Comparison of ENCODE assay signal across 8 mouse cellular contexts in the genomic region with DNA sequence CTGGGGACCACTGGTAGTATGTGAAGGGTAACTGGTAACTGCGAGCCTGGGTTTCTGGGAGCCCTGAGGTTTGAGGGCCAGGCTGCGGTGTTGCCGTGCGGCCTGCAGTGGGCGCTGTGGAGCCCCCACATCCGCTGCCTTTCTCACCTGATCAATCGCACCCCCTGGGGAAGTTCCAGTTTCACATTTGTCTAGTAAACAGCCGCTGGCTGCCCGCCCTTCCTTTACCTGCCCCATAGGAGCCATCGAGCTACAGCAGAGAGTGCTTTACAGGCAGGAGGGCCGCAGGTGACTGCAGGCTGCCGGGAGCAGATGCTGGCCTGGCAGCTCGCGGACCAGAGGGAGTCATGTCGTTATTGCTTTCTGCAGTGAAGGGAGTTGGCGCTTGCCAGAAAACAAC.
DNase-seq lines count a peak whose midpoint lies in the region; ATAC-seq and TF ChIP-seq lines count a peak whose summit lies in the region.

No protein-coding gene starts in this region.

- 7% methylated on average over 16 of the region's 16 CpGs for WGBS in forebrain, embryonic 11.5 days
- WGBS in heart, postnatal 0 days, result 8% methylated on average over 16 of the region's 16 CpGs
- WGBS in liver, embryonic 16.5 days (ENCODE audit: insufficient replicate concordance), result 2% methylated on average over 16 of the region's 16 CpGs
- WGBS in neural tube, embryonic 11.5 days, result 6% methylated on average over 16 of the region's 16 CpGs

- H3K27me3 ChIP-seq in forebrain, embryonic 11.5 days (ENCODE audit: control insufficient read depth, insufficient read depth, low read length), result no peaks in the 10 kb centered on the region
- peaks cover 42% of the 10 kb centered on the region for H3K27me3 ChIP-seq in heart, postnatal 0 days (ENCODE audit: control insufficient read depth, insufficient read depth, low read length)
- no peaks in the 10 kb centered on the region for H3K27me3 ChIP-seq in liver, embryonic 16.5 days (ENCODE audit: control insufficient read depth, insufficient read depth, low read depth, low read length)
- H3K27me3 ChIP-seq in neural tube, embryonic 11.5 days (ENCODE audit: control insufficient read depth, insufficient read depth, low read length), result no peaks in the 10 kb centered on the region

- TF ChIP-seq EP300 in heart, postnatal 0 days (IDR thresholded peaks at IDR 0.05; ENCODE audit: low read depth), result no peak

- no peak for ATAC-seq in forebrain, embryonic 11.5 days (replicated peaks; ENCODE audit: low FRiP score)
- ATAC-seq in heart, postnatal 0 days (ENCODE audit: insufficient read depth, low read depth), result no peak
- peak; percentile 50; the same call in 1 of the 2 replicates for ATAC-seq in liver, embryonic 16.5 days (ENCODE audit: low read depth)
- ATAC-seq in neural tube, embryonic 11.5 days (ENCODE audit: insufficient read depth, low FRiP score, low TSS enrichment), result no peak

- H3K36me3 ChIP-seq in forebrain, embryonic 11.5 days (ENCODE audit: control insufficient read depth, insufficient read depth, low read length), result no peaks in the 10 kb centered on the region
- H3K36me3 ChIP-seq in heart, postnatal 0 days (replicated peaks; ENCODE audit: control insufficient read depth, insufficient read depth, low read length), result no peaks in the 10 kb centered on the region
- no peaks in the 10 kb centered on the region for H3K36me3 ChIP-seq in liver, embryonic 16.5 days (ENCODE audit: control insufficient read depth, insufficient read depth)
- no peaks in the 10 kb centered on the region for H3K36me3 ChIP-seq in neural tube, embryonic 11.5 days (ENCODE audit: control insufficient read depth, insufficient read depth, low read length)

- H3K4me2 ChIP-seq in forebrain, embryonic 11.5 days (ENCODE audit: low read depth, low read length, severe bottlenecking), result peak overlapping the region; percentile 62
- H3K4me2 ChIP-seq in heart, postnatal 0 days (ENCODE audit: low read depth, low read length), result peak overlapping the region; percentile 62
- peak overlapping the region; percentile 54 for H3K4me2 ChIP-seq in liver, embryonic 16.5 days (ENCODE audit: low read depth, low read length)
- peak overlapping the region; percentile 44 for H3K4me2 ChIP-seq in neural tube, embryonic 11.5 days (ENCODE audit: low read depth)

- DNase-seq in CD8-positive naive resting alpha-beta T cell, adult 2 months (ENCODE audit: low read depth in 2 of 2, low spot score in 2 of 2), result peak; percentile 84 to 87
- peak; percentile 81 for DNase-seq in forebrain, embryonic 11.5 days (ENCODE audit: low spot score)
- peak; percentile 41 for DNase-seq in heart, postnatal 0 days (ENCODE audit: low spot score)
- peak; percentile 66 to 71 for DNase-seq in kidney, postnatal 25 days
- DNase-seq in neural tube, embryonic 11.5 days (ENCODE audit: low spot score), result peak; percentile 72
- DNase-seq in testis, postnatal 10 days (ENCODE audit: low spot score), result peak; percentile 77

- H3K9ac ChIP-seq in forebrain, embryonic 11.5 days (ENCODE audit: low read length), result peak overlapping the region; percentile 61
- no peak overlapping the region; the same call in 1 of the 2 replicates for H3K9ac ChIP-seq in heart, postnatal 0 days (replicated peaks; ENCODE audit: low read depth, low read length)
- peak overlapping the region; percentile 29; the same call in 1 of the 2 replicates for H3K9ac ChIP-seq in liver, embryonic 16.5 days (ENCODE audit: low read depth, low read length)
- peak overlapping the region; percentile 41 for H3K9ac ChIP-seq in neural tube, embryonic 11.5 days (ENCODE audit: low read length)

- no peaks in the 10 kb centered on the region for H3K9me3 ChIP-seq in forebrain, embryonic 11.5 days (ENCODE audit: control insufficient read depth, low read length)
- no peaks in the 10 kb centered on the region for H3K9me3 ChIP-seq in heart, postnatal 0 days (replicated peaks; ENCODE audit: control insufficient read depth, low read length)
- no peaks in the 10 kb centered on the region for H3K9me3 ChIP-seq in liver, embryonic 16.5 days (replicated peaks; ENCODE audit: control insufficient read depth, low read length)
- no peaks in the 10 kb centered on the region for H3K9me3 ChIP-seq in neural tube, embryonic 11.5 days (ENCODE audit: control insufficient read depth, low read length)

- peak; percentile 67 for TF ChIP-seq CTCF in heart, postnatal 0 days (IDR thresholded peaks at IDR 0.05; ENCODE audit: low read depth)

- no peak overlapping the region for H3K27ac ChIP-seq in brown adipose tissue, adult 24 weeks (replicated peaks; ENCODE audit: low read depth, low read length)
- H3K27ac ChIP-seq in forebrain, embryonic 11.5 days (ENCODE audit: low read depth, low read length), result no peak overlapping the region
- H3K27ac ChIP-seq in heart, postnatal 0 days (ENCODE audit: low read depth), result no peak overlapping the region
- H3K27ac ChIP-seq in liver, embryonic 16.5 days (ENCODE audit: low read length), result no peak overlapping the region
- no peak overlapping the region for H3K27ac ChIP-seq in neural tube, embryonic 11.5 days (ENCODE audit: low read depth, low read length)

- peaks cover 1% of the 10 kb centered on the region; the same call in 1 of the 2 replicates for H3K4me1 ChIP-seq in brown adipose tissue, adult 24 weeks (ENCODE audit: control insufficient read depth, insufficient read depth, insufficient read length, low read length)
- H3K4me1 ChIP-seq in forebrain, embryonic 11.5 days (replicated peaks; ENCODE audit: control insufficient read depth, insufficient read depth, low read length), result peaks cover 3% of the 10 kb centered on the region; the same call in 1 of the 2 replicates
- peaks cover 3% of the 10 kb centered on the region; the same call in 1 of the 2 replicates for H3K4me1 ChIP-seq in heart, postnatal 0 days (ENCODE audit: control insufficient read depth, insufficient read depth)
- H3K4me1 ChIP-seq in liver, embryonic 16.5 days (ENCODE audit: control insufficient read depth, low read depth, low read length), result no peaks in the 10 kb centered on the region; the same call in 1 of the 2 replicates
- peaks cover 4% of the 10 kb centered on the region; the same call in 1 of the 2 replicates for H3K4me1 ChIP-seq in neural tube, embryonic 11.5 days (ENCODE audit: control insufficient read depth, insufficient read depth, low read length)

- H3K4me3 ChIP-seq in brown adipose tissue, adult 24 weeks (ENCODE audit: insufficient read depth, low read depth, low read length), result peak overlapping the region; percentile 49
- H3K4me3 ChIP-seq in forebrain, embryonic 11.5 days (ENCODE audit: low read depth, low read length), result peak overlapping the region; percentile 27
- H3K4me3 ChIP-seq in heart, postnatal 0 days (ENCODE audit: low read depth, low read length), result peak overlapping the region; percentile 45
- peak overlapping the region; percentile 41 for H3K4me3 ChIP-seq in liver, embryonic 16.5 days (ENCODE audit: low read depth, low read length)
- H3K4me3 ChIP-seq in neural tube, embryonic 11.5 days (ENCODE audit: low read depth, low read length), result peak overlapping the region; percentile 31
